Mouse (Mus musculus) lung, postnatal 0 days (tissue): ENCODE results near the gene Zp3.

Source experiments
- CTCF ChIP-seq: IDR thresholded peaks from 2 replicates; pipeline ENCODE4 v1.5.1; 2016; ENCODE audit warnings: antibody characterized with exemption, mild to moderate bottlenecking
- EP300 ChIP-seq: IDR thresholded peaks from 2 replicates; pipeline ENCODE4 v1.6.1; 2016; ENCODE audit warnings: antibody characterized with exemption, mild to moderate bottlenecking, control low read depth

GRCm38 (mm10) chr5:135982398-135982797 lies 2.5 kb downstream of the Zp3 start:
- TF ChIP-seq CTCF (peak; percentile 95), EP300 (no peak)
